Mouse (Mus musculus) ovary, postnatal 14 days (tissue): ENCODE measurements at regions not wholly inside any gene's neighbourhood (a gene's known extent, or its start where the extent isn't known, plus 50 kb on each side); places are given as distances from the start of the nearest gene placed in this dataset.
A peak's percentile ranks its signal among the peaks of the same experiment; 100 is the strongest.

ENCODE experiments used
- DNase-seq: peaks from one replicate; pipeline ENCODE4 v3.0.0; 2022; ENCODE audit warnings: low spot score

DNA sequence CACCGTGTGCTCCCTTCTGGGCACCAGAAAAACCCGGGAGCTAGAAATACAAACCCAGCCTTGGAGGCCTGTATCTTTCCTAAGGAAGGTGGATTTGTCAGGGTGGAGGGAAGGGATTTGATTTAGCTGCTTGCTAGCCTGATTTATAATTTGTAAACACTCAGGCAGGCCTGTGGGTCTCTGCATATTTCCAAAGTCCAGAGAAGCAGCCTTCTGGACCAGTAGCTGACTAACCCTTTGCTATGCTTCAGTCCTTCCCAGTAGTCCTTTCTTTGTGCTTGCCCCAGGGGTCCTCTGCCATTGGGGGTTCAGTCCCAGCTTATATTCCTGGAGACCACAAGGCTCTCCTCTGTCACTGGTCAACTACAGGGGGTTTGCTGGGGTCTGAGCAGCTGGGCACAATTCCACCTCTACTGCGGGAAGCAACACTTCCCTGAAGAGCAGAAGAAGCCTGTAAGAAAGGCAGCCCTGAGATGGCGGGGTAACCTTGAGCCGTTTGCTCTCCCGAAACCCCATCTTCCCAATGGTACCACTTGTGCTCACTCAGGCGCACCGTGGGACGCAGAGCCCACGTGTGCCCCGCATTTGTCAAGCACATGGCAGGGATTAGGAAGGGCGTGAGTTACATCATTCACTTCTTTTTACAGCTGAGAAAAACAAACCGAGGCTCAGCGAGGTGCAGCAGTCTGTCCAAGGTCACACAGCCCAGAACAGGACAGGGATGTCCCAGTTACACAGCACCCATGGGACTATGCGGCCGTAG is 85.7 kb downstream of the 1700001O22Rik start:
- no peak for DNase-seq

DNA sequence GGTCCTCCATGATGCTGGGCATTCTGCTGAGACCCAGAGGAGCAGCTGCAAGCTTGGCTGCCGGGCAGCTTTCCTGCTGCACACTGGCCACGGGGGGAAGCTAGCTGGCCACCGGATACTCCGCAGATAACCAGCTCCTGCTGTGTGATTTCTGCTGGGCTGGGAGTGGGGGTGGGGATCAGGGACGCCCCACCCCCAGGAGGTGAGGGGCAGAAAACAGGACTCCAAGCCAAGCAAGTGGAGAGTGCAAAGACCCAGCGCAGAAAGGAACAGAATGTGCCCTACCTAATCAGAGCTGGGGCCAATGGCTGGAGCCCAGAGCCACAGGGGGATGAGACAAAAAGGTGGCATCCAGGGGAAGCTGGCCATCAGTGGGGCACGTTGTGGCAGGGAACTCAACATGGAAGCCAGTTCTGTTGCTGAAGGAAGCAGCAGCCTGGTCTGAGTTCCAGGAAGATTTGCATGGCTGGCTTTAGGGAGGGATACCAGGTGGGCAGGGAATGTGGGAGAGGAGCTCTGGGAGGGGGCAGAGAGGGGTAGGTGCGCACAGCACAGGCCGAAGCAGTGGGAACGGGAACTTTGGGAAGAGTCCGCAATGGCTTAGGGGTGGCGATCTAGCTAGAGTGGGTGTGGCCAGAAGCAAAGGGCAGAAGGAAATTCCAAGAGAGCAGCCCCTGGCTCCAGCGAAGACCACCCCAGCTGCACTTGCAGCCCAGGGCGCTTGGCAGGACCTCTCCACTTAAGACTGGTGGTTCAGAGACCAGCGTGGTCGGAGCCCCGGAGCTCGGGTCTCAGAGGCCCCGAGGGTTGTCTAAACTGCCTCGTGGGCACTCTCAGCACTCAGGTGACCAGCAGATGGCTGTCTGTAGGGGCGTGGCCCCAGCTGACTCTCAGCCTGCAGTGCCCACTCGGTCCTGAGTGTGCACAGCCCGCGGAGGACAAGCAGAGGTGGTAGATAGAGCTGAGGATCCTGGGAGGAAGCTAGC is 86.6 kb downstream of the 1700001O22Rik start:
- DNase-seq = no peak

DNA sequence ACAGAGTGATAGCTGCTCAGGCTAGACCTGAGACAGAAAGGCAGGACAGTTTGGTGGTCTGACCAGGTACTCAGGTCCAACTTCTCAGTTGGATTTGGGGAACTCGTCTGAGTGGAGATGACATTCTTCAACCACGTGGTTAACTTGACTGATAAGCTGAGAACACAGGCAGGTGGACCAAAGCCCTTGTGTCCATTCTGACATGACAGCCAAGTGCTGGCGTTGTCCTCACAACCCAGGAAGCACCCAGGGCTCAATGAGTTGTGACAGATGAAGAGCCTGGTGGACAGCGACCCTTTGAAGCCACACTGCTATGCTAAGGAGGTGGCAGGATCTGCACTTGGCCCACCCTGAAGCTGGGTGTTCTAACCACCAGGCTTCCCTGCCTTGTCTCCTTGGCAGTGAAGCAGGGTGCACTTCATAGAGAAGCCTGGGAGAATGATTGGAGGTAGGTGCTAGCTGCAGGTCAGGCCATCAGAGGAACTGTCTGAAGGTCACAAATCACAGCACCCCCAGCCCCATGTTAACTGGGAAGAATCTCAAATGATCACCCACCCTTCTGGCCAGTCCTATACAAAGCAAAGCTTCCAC is 87.6 kb downstream of the 1700001O22Rik start:
- DNase-seq = no peak

DNA sequence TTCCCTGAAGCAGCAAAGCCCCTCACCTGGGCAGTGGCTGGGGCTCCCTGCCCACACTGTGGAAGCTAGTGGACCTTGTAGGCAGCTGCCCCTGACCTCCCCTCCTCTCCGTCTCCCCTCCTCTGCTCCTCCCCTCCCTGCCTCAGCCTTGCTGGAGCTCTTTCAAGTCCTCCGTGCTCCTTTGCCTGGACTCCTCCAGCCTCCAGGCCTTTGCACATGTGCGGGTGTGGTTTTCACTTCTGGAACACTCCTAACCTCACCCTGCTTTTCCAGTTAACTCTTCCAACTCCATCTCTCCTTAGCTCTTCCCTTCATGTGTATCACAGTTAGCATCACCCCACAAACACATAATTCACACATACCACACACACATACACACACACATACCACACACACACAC is 89.9 kb downstream of the 1700001O22Rik start:
- no peak for DNase-seq

DNA sequence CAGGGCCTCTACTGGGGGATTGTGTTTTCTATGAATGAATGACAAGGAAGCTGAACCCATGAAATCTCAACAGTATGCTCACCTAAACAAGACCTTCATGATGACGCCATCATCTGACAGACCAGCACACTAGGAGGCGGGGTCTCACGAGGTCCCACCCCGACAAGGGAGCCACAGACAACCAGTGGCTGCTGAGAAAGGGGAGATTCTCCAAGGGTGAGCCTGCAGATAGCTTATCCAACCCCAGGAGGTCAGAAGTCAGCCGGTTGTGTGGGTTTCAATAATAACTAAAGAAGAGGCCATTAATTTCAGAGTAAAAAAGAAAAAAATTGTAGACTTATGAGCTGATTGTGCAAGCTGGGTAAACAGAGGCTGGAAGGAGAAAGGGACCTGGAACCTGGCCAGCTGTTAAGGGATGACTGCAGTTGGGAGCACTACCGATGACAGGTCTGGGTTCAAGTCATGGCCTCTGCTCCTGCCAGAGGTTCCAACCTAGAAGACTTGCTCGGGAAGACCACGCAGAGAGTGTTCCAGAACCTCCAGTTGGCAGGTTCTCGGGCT is 90.5 kb downstream of the 1700001O22Rik start:
- DNase-seq = no peak

DNA sequence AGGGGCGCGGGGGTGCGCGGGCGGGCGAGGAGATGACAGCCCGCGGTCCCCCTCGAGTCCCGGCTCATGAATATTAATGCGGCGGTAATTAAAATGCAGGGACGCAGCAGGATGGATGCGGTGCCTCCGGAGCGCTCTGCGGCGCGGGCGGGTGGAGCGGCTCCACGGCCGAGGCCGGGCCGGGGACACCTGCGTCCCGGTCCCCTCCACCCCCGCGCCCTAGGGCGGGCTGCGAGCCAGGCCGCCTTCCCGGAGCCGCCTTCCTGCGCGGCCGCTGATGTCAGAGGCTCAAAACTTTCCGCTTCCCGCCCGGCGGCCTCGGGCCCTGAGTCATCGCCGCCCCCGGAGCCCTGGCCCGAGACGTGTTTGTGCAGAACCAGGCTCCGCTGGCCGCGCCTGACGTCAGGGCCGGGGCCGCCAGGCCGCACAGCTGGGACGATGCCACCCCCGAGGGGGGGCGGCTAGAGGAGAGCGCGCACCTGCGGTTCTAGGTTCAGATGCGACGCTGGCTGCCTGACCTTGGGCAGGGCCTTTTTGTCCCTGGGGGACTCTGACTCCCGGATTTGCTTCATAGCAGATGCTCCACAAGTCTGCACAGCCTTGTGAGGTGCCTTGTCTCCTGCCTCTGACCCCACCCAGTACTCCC is 91.5 kb downstream of the 1700001O22Rik start:
- peak; percentile 85 for DNase-seq

DNA sequence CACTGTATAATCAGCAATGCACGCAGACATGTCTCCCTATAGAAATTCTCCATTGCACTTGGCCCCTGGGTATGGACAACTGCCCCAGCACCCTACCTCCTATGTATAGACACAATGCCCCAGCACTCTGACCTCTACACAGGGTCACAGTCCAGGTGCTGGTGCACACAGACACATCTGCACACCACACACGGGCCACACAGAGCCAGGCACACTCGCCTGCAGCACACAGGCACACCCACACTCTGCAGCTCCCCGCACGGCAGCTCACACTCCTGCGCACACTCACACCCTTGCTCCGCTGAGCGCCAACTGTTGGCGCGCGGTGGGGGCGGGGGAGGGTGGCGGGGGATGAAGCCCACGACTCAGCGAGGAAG is 92.0 kb downstream of the 1700001O22Rik start:
- DNase-seq = no peak

DNA sequence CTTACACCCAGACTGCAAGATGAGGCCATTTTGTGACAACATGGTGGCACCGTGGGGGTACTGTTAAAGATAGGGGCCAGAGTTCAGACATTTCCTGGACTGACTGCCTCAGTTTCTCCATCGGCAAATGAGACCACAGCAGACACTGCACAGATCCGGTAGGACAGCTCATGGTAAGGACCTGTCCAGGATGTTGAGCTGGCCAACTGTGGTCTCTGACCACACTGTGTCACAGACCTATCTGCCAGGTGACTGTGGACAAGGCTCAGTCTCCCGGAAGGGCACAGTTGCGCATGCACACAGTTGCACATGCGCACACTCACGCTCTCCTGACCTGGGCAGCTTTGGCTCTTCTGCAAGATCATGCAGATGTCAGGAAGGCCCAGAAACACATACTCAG is 92.6 kb downstream of the 1700001O22Rik start:
- no peak for DNase-seq

DNA sequence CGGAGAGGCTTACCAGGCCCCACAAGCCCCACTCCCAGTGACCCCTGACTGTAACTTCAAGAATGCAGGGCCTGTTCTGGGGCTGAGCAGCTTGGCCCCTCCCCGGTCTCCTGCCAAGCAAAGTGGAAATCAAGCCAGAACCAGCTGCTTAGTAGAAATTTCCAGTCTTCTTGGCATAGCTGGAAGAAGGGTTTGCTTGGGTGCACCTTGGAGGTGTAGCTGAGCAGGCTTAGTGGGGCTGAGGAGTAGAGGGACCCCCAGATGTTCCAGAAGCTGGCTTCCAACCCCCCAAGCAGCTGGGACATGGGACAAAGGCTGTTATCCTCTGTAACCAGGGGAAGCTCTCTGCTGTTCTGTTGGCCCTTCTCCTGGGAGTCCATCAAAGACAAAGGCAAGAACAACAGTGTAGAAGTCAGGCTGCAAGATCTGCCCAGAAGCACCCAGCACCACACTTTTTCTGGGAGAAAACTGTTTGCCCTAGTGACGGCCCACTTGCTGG is 94.0 kb downstream of the 1700001O22Rik start:
- no peak for DNase-seq

DNA sequence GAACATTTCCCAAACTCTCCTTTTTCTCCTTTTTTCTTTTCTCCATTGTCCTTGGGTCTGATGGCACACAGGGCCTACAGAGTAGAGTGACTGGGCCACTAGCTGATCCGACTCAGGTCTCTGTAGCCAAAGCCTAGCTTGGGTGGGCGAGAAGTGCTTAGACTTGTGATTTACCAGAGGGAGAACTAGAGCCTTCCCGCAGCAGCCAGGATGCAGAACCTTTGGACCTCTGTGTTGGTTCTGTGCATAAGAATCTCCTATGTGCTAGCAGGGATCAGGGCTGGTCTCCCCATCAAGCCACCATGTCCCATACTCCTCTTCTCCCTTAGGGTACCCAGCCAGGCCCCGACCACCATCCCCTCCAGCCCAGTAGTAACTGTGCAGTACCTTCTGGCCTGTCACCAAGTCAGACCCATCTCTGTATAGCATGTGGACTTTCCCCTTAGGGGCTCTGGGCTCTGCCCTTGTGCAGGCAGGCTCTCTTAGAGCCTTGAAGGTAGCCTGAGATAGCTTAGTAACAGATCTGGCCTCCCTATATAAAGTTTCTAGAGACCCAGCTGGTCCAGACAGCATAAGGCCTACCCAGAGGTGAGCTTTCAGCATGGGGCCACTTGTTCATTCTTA is 94.6 kb downstream of the 1700001O22Rik start:
- no peak for DNase-seq

DNA sequence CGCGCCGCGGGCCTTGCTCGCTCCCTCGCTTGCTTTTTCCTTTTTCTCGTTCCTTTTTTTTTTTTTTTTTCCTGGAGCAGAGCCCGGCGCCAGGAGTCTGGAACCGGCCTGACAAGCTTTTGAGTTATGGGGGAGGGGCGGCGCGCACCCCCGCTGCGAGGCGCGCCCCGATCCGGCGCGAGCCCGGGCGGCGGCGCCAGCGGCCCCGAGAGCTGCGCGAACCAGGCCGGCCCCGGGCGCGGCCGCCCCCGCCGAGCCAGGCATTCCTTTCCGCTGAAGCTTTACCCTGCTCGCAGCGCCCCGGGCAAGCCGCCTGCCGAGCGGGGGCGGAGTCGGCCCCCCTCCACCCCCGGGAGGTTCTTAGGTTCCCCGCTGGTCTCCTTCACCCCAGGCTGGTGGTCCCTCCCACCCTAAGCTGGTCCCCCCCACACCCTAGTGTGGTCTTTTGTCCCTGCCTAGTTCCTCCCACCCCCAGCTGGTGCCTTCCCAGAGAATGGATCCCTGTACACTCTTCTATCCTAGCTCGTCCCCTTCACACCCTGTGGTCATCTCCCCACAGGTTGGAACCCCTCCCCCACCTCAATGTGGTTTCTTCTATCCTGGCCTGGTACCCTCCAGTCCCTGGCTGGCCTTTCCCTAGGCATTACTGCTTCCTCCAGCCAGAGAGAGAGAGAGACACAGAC is 95.3 kb downstream of the 1700001O22Rik start:
- peak; percentile 78 for DNase-seq

DNA sequence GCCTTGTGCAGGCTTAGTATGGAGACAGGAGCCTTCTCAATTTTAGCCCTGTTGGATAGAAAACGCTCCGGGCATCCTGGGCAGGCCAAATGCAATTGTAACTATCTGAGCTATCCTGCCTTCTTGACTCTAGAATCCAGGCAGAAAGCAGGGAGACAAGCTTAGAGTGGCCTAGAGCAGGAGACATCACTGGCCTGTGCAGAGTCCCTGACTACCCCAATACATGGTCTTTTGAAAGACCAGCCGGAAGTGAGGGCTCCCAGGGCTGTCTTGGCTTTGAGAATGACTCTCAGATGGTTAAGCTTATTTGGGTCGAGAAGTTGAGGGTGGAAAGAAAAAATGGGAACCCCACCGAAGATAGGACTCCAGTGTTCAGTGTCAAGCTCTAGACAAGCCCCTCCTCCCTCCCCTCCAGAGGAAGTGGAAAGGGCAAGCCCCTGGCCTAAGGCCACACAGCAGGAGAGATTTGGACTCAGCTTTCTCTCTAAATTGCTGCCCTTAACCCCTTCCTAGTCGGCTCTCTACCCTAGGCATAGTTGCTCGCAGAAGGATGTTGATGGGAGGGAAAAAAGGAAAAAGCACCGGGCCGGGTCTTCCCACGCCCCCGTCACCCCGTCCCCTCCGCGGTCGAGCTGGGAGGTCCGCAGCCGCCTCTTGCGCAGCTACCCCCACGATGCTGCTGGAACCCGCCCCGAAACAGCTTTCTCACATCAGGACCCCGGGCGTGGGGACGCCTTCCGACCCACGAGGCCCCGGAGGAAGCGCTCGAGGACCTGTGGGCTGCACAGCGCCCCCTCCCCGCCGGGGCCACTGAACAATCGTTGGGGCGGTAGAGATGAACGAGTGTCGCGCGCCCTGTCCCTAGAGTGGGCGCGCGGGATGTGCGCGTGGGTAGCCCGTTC is 96.1 kb downstream of the 1700001O22Rik start:
- peak; percentile 68 for DNase-seq

DNA sequence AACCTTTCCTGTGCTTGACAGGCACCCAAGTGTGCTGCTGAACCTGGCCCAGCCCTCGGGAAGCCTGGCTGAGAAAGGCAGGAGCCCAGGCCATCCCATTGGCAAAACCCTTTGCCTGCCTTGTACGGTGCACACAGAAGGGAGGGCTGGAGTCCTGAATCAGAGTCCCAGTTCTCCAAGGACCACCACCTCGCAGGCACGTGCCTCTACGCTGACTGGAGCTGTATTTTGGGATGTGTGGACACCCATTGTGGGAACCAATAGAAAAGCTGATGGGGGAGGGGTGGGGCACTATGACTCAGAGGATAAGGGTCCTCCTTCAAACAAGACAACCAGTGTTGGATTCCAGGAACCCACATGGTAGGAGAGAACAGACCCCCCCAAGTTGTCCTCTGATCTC is 97.4 kb downstream of the 1700001O22Rik start:
- DNase-seq = no peak

DNA sequence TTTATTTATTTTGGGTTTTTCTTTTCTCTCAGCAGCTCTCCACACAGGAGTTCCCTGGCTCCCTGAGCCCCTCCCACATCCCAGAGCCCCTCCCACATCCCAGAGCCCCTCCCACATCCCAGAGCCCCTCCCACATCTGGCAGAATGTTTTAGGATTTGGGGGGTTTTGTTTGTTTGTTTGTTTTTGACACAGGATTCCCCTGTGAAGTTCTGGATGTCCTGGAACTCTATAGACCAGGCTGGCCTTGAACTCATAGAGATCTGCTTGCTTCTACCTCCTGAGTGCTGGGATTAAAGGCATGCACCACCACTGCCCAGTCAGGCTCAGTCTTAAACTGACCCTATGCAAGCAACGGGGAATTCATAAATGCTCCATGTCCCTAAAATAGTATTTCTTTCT is 100.2 kb downstream of the 1700001O22Rik start:
- DNase-seq = no peak

DNA sequence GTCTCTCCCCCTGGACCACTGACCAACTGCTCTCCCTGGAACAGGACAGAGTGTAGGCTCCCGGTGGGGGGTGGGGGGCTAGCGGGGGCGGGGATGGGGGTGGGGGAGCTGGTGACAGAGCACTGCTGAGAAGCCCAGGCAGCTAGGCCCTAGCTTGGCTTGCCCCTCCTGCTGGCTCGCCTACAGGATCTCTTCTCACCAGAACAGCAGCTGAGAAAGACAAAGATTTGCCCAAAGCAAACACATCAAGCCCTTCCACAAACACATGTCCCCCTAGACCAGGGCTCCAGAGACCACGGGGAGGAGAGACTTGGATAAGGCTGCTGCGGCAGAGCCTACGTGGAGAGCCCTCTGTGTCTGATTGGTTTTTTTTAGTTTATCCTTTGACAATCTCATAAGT is 100.8 kb downstream of the 1700001O22Rik start:
- no peak for DNase-seq

DNA sequence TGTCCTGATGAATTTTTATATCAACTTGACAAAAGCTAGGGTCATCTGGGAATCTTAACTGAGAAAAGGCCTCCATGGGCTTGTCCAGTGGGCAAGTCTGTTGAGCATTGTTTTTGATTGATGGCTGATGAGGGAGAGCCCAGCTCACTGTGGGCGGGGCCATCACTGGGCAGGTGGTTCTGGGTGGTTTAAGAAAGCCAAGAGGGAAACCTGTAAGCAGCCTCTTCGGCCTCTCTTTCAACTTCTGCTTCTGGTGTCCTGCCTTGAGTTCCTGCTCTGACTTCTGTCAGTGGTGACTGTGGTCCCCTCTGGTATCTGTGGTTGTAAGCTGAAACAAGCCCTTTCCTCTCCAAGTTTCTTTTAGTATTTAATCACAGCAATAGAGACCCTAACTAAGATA is 102.6 kb downstream of the 1700001O22Rik start:
- no peak for DNase-seq

DNA sequence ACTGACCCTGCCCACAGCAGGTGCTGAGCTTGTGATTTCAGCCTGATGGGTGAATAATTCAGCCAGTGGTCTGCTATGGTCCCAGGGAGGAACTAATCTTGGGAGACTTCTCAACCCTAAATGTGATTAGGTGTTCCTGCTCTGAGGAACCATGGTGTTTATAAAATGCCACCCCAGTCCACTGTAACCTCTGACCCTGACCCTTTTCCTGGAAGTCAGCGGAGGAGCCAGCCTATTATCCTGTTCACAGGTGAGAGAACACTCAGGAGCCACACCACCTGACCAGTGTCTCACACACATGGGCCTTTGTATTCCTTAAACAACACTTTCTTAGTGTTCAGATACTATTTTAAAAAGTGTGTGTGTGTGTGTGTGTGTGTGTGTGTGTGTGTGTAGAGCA is 103.0 kb downstream of the 1700001O22Rik start:
- DNase-seq = no peak

DNA sequence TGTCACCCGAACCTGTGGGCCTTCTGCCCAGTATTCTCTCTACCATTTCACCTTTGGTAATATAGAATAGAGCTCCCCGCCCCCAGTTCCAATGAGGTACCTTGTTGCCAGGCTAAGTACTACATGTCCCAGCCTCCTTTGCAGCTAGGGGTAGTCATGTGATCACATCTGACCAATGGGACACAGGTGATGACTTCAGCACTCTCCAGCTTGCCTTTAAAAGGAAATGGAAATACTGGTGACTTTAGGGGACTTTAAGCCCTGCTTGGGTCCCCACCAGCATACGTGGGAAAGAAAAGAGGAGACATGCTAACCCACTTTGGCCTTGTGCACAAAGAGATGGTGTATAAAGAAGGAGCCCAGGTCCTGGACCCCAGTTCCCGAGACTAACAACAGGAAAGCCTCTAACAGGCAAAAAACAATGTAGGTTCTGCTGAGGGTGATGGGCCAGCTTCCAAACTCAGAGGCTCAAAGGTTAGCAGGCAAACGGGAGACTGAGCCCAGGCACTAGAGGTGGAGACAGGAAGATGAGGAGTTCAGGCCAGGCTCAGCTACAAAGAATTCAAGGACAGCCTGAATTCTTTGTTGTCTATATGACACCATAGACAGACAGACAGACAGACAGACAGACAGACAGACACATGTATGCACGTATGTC is 103.5 kb downstream of the 1700001O22Rik start:
- no peak for DNase-seq
